Mouse (Mus musculus) frontal cortex, adult (tissue): ENCODE data around the gene 8030411F24Rik.
A peak's percentile ranks its signal among the peaks of the same experiment; 100 is the strongest.
"Not testable (repeated sequence)": the region's sequence is repeated elsewhere in the genome, so short reads cannot be mapped to it uniquely, and the experiment has no call there.

Experiments
- ATAC-seq: cut with Nextera tagmentation; 2 replicates; pipeline ENCODE4 v1.9.2; 2017; ENCODE audit warnings: mild to moderate bottlenecking, moderate library complexity, mixed read lengths; ENCODE audit not compliant: low TSS enrichment

Gene 8030411F24Rik

GRCm38 (mm10) chr2:148781709-148782108 lies at the start of gene 8030411F24Rik:
Gene 8030411F24Rik, plus strand, starts transcription at chr2:148782009.
- ATAC-seq = no peak

GRCm38 (mm10) chr2:148732327-148733000 lies 49.3 kb upstream of the 8030411F24Rik start, which contains the start of gene Napb:
Gene Napb, minus strand, starts transcription at chr2:148732467.
- peak; percentile 92 for ATAC-seq

- peak; percentile 96 for ATAC-seq
Observed at GRCm38 (mm10) chr2:148743001-148743400, 38.8 kb upstream of the 8030411F24Rik start.

- ATAC-seq = peak; percentile 89
Observed at GRCm38 (mm10) chr2:148743846-148744407, 37.9 kb upstream of the 8030411F24Rik start.

- no peak for ATAC-seq
Observed at GRCm38 (mm10) chr2:148750058-148750457, 31.8 kb upstream of the 8030411F24Rik start, which contains the start of gene Cstl1. Gene Cstl1, plus strand, starts transcription at chr2:148750358.

- ATAC-seq = peak; percentile 95
Observed at GRCm38 (mm10) chr2:148751893-148752813, 29.7 kb upstream of the 8030411F24Rik start.

GRCm38 (mm10) chr2:148754310-148754846 lies 27.4 kb upstream of the 8030411F24Rik start:
- no peak for ATAC-seq

GRCm38 (mm10) chr2:148763648-148764388 lies 18.0 kb upstream of the 8030411F24Rik start:
- ATAC-seq = no peak

- ATAC-seq = not testable (repeated sequence)
Observed at GRCm38 (mm10) chr2:148771397-148771796, 10.4 kb upstream of the 8030411F24Rik start, which contains the start of gene Cst11. Gene Cst11, minus strand, starts transcription at chr2:148771497.

- ATAC-seq = no peak
Observed at GRCm38 (mm10) chr2:148789142-148789541, 7.3 kb downstream of the 8030411F24Rik start, which contains the start of gene Cst12. Gene Cst12, plus strand, starts transcription at chr2:148789361.

- ATAC-seq = no peak
Observed at GRCm38 (mm10) chr2:148798485-148798884, 16.7 kb downstream of the 8030411F24Rik start, which contains the start of gene Cst8. Gene Cst8, plus strand, starts transcription at chr2:148798785.

GRCm38 (mm10) chr2:148801491-148801921 lies 19.7 kb downstream of the 8030411F24Rik start:
- no peak for ATAC-seq

- no peak for ATAC-seq
Observed at GRCm38 (mm10) chr2:148806696-148807095, 24.9 kb downstream of the 8030411F24Rik start.

GRCm38 (mm10) chr2:148819909-148820308 lies 38.1 kb downstream of the 8030411F24Rik start, which contains the start of gene Cst13:
Gene Cst13, plus strand, starts transcription at chr2:148820081.
- ATAC-seq = no peak

GRCm38 (mm10) chr2:148825986-148826385 lies 44.2 kb downstream of the 8030411F24Rik start:
- no peak for ATAC-seq

- no peak for ATAC-seq
Observed at GRCm38 (mm10) chr2:148834912-148835311, 53.1 kb downstream of the 8030411F24Rik start, which contains the start of gene Cst9. Gene Cst9, plus strand, starts transcription at chr2:148835147.
